Mouse (Mus musculus): Measurements from ENCODE around the gene Nat14. TPM values are rescaled to one million over a fixed set of nuclear protein-coding genes. Genes with fewer than 3 reads are reported as not detected.

Gene Nat14
- polyA plus RNA-seq (2014; fragmentation: Illumina TruSeq; extraction: RNeasy Lipid Tissue Mini Kit (QIAGEN cat#74804); ENCODE audit: low read depth, low replicate concordance), result 0.57 TPM

GRCm38 (mm10) chr7:4921824-4922482, at the start of gene Nat14:
Gene Nat14 (plus strand): TSS chr7:4922028.

GRCm38 (mm10) chr7:4876753-4877221, 45.0 kb upstream of the Nat14 start, which contains the start of gene Isoc2a:
Gene Isoc2a (plus strand): TSS chr7:4877153.

DNA sequence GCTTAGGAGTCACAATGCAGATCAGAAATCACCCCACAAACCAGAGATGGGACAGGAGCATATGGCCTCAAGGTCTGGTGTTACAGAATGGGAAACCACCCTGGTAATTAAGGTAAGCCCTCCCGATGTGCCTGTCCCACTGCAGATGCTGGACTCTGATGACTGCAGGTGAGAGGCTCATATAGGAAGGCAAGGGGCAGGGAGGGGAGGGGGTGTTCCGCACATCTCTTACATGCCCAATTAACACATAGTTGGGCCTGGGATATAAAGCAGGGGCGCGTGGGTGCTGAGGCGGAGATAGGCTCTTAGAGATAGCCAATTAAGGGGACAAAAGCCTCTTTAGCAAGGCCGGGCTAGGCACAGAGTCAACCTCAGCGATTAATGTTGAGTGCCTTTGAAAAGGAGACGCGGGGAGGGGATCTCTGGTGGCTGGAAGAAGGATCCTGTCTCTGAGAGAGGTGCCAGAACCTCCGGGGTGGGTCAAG, 15.3 kb upstream of the Nat14 start, which contains the start of gene Gm36210:
Gene Gm36210 (minus strand): TSS at position 51 of the 485 bp plus-strand sequence.

DNA sequence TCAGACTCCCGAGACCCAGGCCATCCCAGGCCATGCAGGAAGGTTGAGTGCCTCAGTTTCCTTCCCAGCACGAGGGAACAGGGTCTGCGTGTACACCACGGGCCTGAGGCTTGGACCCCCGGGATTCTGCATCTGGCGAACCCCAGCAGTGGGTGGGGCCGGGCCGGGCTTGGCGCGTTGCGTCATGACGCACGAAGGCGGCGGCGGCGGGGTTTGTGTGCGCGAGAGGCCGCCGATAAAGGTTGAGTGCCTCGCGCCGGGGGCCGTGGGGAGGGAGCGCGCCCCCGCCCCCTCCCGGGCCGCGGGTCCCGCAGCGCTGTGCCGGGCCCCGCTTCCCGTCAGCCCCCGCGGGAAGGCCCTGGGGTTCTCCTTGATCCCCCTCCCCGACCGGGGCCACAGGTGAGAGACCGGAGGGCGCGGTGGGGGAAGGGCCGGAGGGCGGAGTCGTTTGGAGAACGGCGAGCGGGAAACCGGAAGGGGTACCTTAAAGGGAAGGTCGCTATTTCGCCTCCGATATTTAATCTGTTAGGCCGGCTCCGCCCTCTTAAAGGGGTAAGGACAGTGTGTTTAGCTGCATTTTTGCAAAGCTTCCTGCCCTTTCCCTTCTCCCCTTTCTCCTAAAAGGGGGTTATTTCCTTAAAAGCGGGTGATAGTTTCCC, 6.7 kb upstream of the Nat14 start, which contains the start of gene Zfp628:
Gene Zfp628 (plus strand): TSS at position 211 of the 659 bp plus-strand sequence.

GRCm38 (mm10) chr7:4925441-4926381, 3.9 kb downstream of the Nat14 start, which contains the start of gene Ssc5d:
Gene Ssc5d (plus strand): TSS chr7:4925785.

DNA sequence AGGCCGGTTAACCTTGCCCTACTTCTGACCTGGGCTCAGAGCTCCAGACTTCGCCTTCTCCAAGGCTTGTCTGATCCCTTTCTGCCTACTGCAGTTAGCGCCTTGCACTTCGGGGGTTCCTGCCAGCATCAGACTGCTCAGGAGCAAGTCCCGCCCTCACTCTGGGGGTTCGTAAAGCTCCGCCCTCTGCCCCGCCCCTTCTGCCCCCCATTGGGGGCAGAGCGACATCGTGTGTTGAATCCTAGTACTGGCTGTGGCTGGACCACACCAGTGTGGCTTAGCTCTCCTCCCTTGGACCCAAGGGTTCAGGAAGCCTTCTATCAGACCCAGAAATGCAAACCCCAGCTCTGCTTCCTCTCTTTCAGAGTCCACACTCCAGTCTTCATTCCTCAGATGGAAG, 42.4 kb downstream of the Nat14 start, which contains the start of gene Sbk2:
Gene Sbk2 (minus strand): TSS at position 135 of the 400 bp plus-strand sequence.

DNA sequence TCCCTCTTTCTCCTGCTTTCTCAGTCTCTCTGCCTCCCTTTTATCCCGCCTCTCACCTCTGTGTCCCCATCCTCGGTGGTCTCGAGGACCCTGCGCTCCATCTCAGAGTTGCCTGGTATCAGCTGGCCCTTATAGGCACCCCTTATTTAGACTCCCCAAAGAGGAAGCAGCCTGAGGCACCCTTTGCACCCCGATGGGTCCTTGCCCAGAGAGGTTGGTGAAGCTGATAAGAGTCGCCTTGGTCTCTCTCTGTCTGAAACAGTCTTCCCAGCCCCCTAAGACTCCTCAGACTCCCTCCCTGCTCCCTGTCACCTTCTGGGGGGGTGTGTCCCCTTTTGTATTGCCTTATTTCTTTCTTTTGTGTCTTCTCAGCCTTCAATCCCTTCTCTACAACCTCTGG, 49.2 kb downstream of the Nat14 start, which contains the start of gene Sbk3:
Gene Sbk3 (minus strand): TSS at position 101 of the 400 bp plus-strand sequence.

Other genes starting within 250 kb of the Nat14 start
- not detected for gene Hspbp1, start 237.0 kb upstream of the Nat14 start, polyA plus RNA-seq (2014; fragmentation: Illumina TruSeq; extraction: RNeasy Lipid Tissue Mini Kit (QIAGEN cat#74804); ENCODE audit: low read depth, low replicate concordance)
- 0.24 TPM for gene Brsk1, start 231.4 kb upstream of the Nat14 start, polyA plus RNA-seq (2014; fragmentation: Illumina TruSeq; extraction: RNeasy Lipid Tissue Mini Kit (QIAGEN cat#74804); ENCODE audit: low read depth, low replicate concordance)
- gene Tmem150b, start 196.8 kb upstream of the Nat14 start, polyA plus RNA-seq (2014; fragmentation: Illumina TruSeq; extraction: RNeasy Lipid Tissue Mini Kit (QIAGEN cat#74804); ENCODE audit: low read depth, low replicate concordance), result not detected
- gene Kmt5c, start 181.9 kb upstream of the Nat14 start, polyA plus RNA-seq (2014; fragmentation: Illumina TruSeq; extraction: RNeasy Lipid Tissue Mini Kit (QIAGEN cat#74804); ENCODE audit: low read depth, low replicate concordance), result 0.89 TPM
- gene Cox6b2, start 168.9 kb upstream of the Nat14 start, polyA plus RNA-seq (2014; fragmentation: Illumina TruSeq; extraction: RNeasy Lipid Tissue Mini Kit (QIAGEN cat#74804); ENCODE audit: low read depth, low replicate concordance), result not detected
- gene Fam71e2, start 150.7 kb upstream of the Nat14 start, polyA plus RNA-seq (2014; fragmentation: Illumina TruSeq; extraction: RNeasy Lipid Tissue Mini Kit (QIAGEN cat#74804); ENCODE audit: low read depth, low replicate concordance), result not detected
- gene Il11, start 139.2 kb upstream of the Nat14 start, polyA plus RNA-seq (2014; fragmentation: Illumina TruSeq; extraction: RNeasy Lipid Tissue Mini Kit (QIAGEN cat#74804); ENCODE audit: low read depth, low replicate concordance), result 0.20 TPM
- not detected for gene Tmem190, start 139.1 kb upstream of the Nat14 start, polyA plus RNA-seq (2014; fragmentation: Illumina TruSeq; extraction: RNeasy Lipid Tissue Mini Kit (QIAGEN cat#74804); ENCODE audit: low read depth, low replicate concordance)
- 1.3 TPM for gene Tmem238, start 132.4 kb upstream of the Nat14 start, polyA plus RNA-seq (2014; fragmentation: Illumina TruSeq; extraction: RNeasy Lipid Tissue Mini Kit (QIAGEN cat#74804); ENCODE audit: low read depth, low replicate concordance)
- 11.3 TPM for gene Rpl28, start 129.2 kb upstream of the Nat14 start, polyA plus RNA-seq (2014; fragmentation: Illumina TruSeq; extraction: RNeasy Lipid Tissue Mini Kit (QIAGEN cat#74804); ENCODE audit: low read depth, low replicate concordance)
- 2.9 TPM for gene Ube2s, start 109.4 kb upstream of the Nat14 start, polyA plus RNA-seq (2014; fragmentation: Illumina TruSeq; extraction: RNeasy Lipid Tissue Mini Kit (QIAGEN cat#74804); ENCODE audit: low read depth, low replicate concordance)
- gene Shisa7, start 77.3 kb upstream of the Nat14 start, polyA plus RNA-seq (2014; fragmentation: Illumina TruSeq; extraction: RNeasy Lipid Tissue Mini Kit (QIAGEN cat#74804); ENCODE audit: low read depth, low replicate concordance), result 3.2 TPM
- 2.9 TPM for gene Isoc2b, start 51.8 kb upstream of the Nat14 start, polyA plus RNA-seq (2014; fragmentation: Illumina TruSeq; extraction: RNeasy Lipid Tissue Mini Kit (QIAGEN cat#74804); ENCODE audit: low read depth, low replicate concordance)
- 5.4 TPM for gene Isoc2a, start 44.9 kb upstream of the Nat14 start, polyA plus RNA-seq (2014; fragmentation: Illumina TruSeq; extraction: RNeasy Lipid Tissue Mini Kit (QIAGEN cat#74804); ENCODE audit: low read depth, low replicate concordance)
- not detected for gene Gm36210, start 15.5 kb upstream of the Nat14 start, polyA plus RNA-seq (2014; fragmentation: Illumina TruSeq; extraction: RNeasy Lipid Tissue Mini Kit (QIAGEN cat#74804); ENCODE audit: low read depth, low replicate concordance)
- not detected for gene Zfp628, start 6.8 kb upstream of the Nat14 start, polyA plus RNA-seq (2014; fragmentation: Illumina TruSeq; extraction: RNeasy Lipid Tissue Mini Kit (QIAGEN cat#74804); ENCODE audit: low read depth, low replicate concordance)
- not detected for gene Ssc5d, start 3.8 kb downstream of the Nat14 start, polyA plus RNA-seq (2014; fragmentation: Illumina TruSeq; extraction: RNeasy Lipid Tissue Mini Kit (QIAGEN cat#74804); ENCODE audit: low read depth, low replicate concordance)
- not detected for gene Sbk2, start 42.4 kb downstream of the Nat14 start, polyA plus RNA-seq (2014; fragmentation: Illumina TruSeq; extraction: RNeasy Lipid Tissue Mini Kit (QIAGEN cat#74804); ENCODE audit: low read depth, low replicate concordance)
- gene Sbk3, start 49.1 kb downstream of the Nat14 start, polyA plus RNA-seq (2014; fragmentation: Illumina TruSeq; extraction: RNeasy Lipid Tissue Mini Kit (QIAGEN cat#74804); ENCODE audit: low read depth, low replicate concordance), result not detected
- gene Zfp579, start 74.1 kb downstream of the Nat14 start, polyA plus RNA-seq (2014; fragmentation: Illumina TruSeq; extraction: RNeasy Lipid Tissue Mini Kit (QIAGEN cat#74804); ENCODE audit: low read depth, low replicate concordance), result 10.8 TPM
- not detected for gene Zfp524, start 92.4 kb downstream of the Nat14 start, polyA plus RNA-seq (2014; fragmentation: Illumina TruSeq; extraction: RNeasy Lipid Tissue Mini Kit (QIAGEN cat#74804); ENCODE audit: low read depth, low replicate concordance)
- 11.1 TPM for gene Fiz1, start 92.7 kb downstream of the Nat14 start, polyA plus RNA-seq (2014; fragmentation: Illumina TruSeq; extraction: RNeasy Lipid Tissue Mini Kit (QIAGEN cat#74804); ENCODE audit: low read depth, low replicate concordance)
- gene Gm44973, start 93.5 kb downstream of the Nat14 start, polyA plus RNA-seq (2014; fragmentation: Illumina TruSeq; extraction: RNeasy Lipid Tissue Mini Kit (QIAGEN cat#74804); ENCODE audit: low read depth, low replicate concordance), result not detected
- gene Zfp865, start 98.3 kb downstream of the Nat14 start, polyA plus RNA-seq (2014; fragmentation: Illumina TruSeq; extraction: RNeasy Lipid Tissue Mini Kit (QIAGEN cat#74804); ENCODE audit: low read depth, low replicate concordance), result 2.9 TPM
- gene Ccdc106, start 98.5 kb downstream of the Nat14 start, polyA plus RNA-seq (2014; fragmentation: Illumina TruSeq; extraction: RNeasy Lipid Tissue Mini Kit (QIAGEN cat#74804); ENCODE audit: low read depth, low replicate concordance), result 0.49 TPM
- gene 4632433K11Rik, start 112.1 kb downstream of the Nat14 start, polyA plus RNA-seq (2014; fragmentation: Illumina TruSeq; extraction: RNeasy Lipid Tissue Mini Kit (QIAGEN cat#74804); ENCODE audit: low read depth, low replicate concordance), result 3.2 TPM
- 5.4 TPM for gene Zfp784, start 116.4 kb downstream of the Nat14 start, polyA plus RNA-seq (2014; fragmentation: Illumina TruSeq; extraction: RNeasy Lipid Tissue Mini Kit (QIAGEN cat#74804); ENCODE audit: low read depth, low replicate concordance)
- 0.57 TPM for gene Zfp580, start 129.5 kb downstream of the Nat14 start, polyA plus RNA-seq (2014; fragmentation: Illumina TruSeq; extraction: RNeasy Lipid Tissue Mini Kit (QIAGEN cat#74804); ENCODE audit: low read depth, low replicate concordance)
- gene U2af2, start 140.1 kb downstream of the Nat14 start, polyA plus RNA-seq (2014; fragmentation: Illumina TruSeq; extraction: RNeasy Lipid Tissue Mini Kit (QIAGEN cat#74804); ENCODE audit: low read depth, low replicate concordance), result 6.9 TPM
- gene Epn1, start 158.2 kb downstream of the Nat14 start, polyA plus RNA-seq (2014; fragmentation: Illumina TruSeq; extraction: RNeasy Lipid Tissue Mini Kit (QIAGEN cat#74804); ENCODE audit: low read depth, low replicate concordance), result 0.93 TPM
- not detected for gene Rfpl4, start 194.9 kb downstream of the Nat14 start, polyA plus RNA-seq (2014; fragmentation: Illumina TruSeq; extraction: RNeasy Lipid Tissue Mini Kit (QIAGEN cat#74804); ENCODE audit: low read depth, low replicate concordance)
- gene Rasl2-9, start 203.9 kb downstream of the Nat14 start, polyA plus RNA-seq (2014; fragmentation: Illumina TruSeq; extraction: RNeasy Lipid Tissue Mini Kit (QIAGEN cat#74804); ENCODE audit: low read depth, low replicate concordance), result 3.3 TPM
- gene Vmn1r55, start 227.6 kb downstream of the Nat14 start, polyA plus RNA-seq (2014; fragmentation: Illumina TruSeq; extraction: RNeasy Lipid Tissue Mini Kit (QIAGEN cat#74804); ENCODE audit: low read depth, low replicate concordance), result not detected